Mouse (Mus musculus) right cerebral cortex, postnatal 14 days (tissue): ENCODE results near the gene Rps6kl1.

ENCODE experiments used
- DNase-seq: peaks from one replicate; pipeline ENCODE4 v3.0.0; 2022

Gene Rps6kl1

GRCm38 (mm10) chr12:85151002-85151774, at the start of gene Rps6kl1:
Gene Rps6kl1 (minus strand): TSS chr12:85151264.
- peak; percentile 73 for DNase-seq

GRCm38 (mm10) chr12:85199954-85200353, 48.9 kb upstream of the Rps6kl1 start:
- DNase-seq = no peak

GRCm38 (mm10) chr12:85197936-85198335, 46.9 kb upstream of the Rps6kl1 start:
- no peak for DNase-seq

- DNase-seq = no peak
Measured at GRCm38 (mm10) chr12:85197371-85197770, 46.3 kb upstream of the Rps6kl1 start.

DNA sequence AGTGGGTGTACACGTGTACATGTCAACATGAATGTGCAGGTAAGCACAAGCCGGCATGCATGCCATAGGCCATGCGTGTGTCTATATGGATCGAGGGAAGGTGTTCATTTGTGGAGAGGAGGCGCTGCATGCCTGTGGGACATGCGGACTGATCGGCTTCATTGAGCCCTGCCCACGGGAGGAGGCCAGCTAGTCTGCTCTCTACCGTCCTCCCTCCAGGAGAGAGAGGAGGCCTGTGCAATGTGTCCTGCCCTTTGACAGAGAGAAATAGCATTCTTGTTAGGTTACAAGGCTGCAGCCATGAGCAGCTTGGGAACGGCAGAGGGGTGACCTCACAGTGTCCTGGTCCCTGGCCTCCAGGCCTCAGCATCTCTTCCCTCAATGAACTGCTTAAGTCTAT, 45.1 kb upstream of the Rps6kl1 start:
- no peak for DNase-seq

DNA sequence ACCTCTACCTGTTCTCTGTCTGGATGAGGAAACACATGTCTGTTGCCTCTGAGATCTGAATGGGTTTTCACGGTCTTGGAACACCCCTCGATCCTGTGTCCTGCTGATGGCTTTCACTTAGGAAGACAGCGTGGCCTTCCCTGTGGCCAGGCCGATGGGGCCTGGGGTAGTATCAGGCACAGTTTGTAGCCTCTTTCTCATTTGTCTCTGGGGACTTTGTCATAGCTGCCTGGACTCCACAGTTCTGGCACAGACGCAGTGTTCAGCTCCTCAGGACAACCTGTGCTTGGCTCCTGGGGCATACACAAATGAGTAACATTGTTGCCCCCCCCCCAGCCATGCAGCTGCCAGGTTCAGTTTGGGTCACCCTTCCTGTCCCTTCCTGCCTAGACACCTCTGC, 44.0 kb upstream of the Rps6kl1 start:
- DNase-seq = no peak

GRCm38 (mm10) chr12:85194623-85195018, 43.6 kb upstream of the Rps6kl1 start:
- DNase-seq = peak; percentile 65

- no peak for DNase-seq
Measured at GRCm38 (mm10) chr12:85193923-85194622, 43.0 kb upstream of the Rps6kl1 start.

GRCm38 (mm10) chr12:85193146-85193545, 42.1 kb upstream of the Rps6kl1 start:
- no peak for DNase-seq

GRCm38 (mm10) chr12:85192461-85193108, 41.5 kb upstream of the Rps6kl1 start:
- no peak for DNase-seq

DNA sequence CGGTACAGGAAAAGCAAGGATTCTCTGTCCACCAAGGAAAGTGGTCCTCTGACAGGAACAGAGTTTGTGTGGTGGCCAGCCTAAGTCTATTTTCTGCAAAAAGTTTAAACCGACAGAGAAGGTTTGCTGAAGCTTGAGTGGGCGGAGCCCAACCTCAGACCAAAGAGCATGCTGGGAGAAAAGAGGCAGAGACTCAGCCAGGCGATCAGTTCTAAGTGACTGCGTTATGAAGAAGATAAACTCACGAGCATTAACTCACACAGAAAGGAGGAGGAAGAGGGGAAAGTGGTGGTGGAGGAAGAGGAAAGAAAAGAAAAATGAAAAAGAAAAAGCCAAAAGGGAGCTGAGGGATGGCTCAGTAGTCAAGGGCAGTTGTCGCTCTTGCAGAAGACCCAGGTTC, 39.2 kb upstream of the Rps6kl1 start:
- no peak for DNase-seq

- DNase-seq = no peak
Measured at GRCm38 (mm10) chr12:85186361-85186760, 35.3 kb upstream of the Rps6kl1 start.

DNA sequence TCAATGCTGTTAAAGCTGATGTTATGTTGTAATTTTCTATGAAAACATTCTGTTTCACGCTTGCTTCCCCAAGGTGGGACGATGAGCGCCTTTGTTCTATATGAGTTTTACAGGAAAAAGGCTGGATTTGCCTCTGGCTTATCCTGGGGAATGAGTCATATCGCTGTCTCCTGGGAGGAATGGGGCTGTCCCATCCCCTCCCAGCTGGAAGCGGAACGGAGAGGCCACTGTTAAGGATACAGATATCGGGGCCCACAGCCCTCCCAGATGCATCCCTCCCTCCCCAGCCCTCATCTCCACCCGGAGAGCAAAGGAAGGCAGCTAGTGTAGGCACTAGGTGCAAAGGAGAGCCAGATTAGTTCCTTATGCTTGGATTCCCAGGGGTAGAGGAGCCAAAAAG, 34.7 kb upstream of the Rps6kl1 start:
- no peak for DNase-seq

- no peak for DNase-seq
Measured at GRCm38 (mm10) chr12:85184118-85184517, 33.1 kb upstream of the Rps6kl1 start.

GRCm38 (mm10) chr12:85182898-85183297, 31.8 kb upstream of the Rps6kl1 start:
- DNase-seq = no peak

GRCm38 (mm10) chr12:85182345-85182643, 31.2 kb upstream of the Rps6kl1 start:
- DNase-seq = no peak

GRCm38 (mm10) chr12:85181475-85182344, 30.6 kb upstream of the Rps6kl1 start:
- no peak for DNase-seq

DNA sequence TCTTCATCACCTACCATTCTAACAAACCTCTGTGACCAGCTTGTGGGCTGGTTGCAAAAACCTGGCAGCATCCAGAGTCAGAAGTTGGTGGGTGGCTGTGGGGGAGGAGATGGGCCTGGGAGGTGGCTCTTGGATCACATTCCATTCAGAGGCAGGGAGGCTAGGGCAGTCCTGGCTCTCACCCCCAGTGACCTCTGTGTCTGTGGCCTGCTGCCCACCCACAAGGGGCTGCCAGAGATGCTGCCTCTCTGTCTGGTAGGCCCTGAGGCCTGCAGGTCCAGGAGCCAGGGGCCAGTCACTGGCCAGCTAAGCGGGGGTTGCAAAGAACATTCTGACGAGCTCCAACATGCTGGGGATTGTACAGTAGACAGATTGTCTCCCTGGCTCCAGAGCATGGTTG, 27.2 kb upstream of the Rps6kl1 start:
- DNase-seq = no peak

DNA sequence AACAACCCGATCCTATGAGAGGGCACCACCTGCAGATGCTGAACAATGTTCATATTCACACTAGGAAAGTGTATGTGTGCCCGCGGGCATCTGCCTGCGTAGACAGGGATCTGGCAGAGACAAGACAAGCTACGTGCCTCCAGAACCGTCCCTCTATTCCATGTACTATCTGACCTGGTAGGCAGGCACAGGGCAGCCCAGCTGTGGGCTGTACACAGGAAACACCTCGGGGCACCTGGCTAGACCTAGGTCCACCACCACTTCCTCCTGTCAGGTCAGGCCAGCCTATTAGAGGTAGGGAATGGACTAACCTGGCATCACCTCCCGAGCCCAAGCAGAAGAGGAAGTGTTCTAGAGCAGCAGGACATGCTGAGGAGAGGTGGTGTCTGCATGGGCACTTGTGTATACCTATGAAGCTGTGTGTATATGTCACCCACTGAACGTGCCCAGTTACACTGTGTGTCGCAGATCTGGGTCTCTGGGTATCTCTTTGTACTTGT, 26.7 kb upstream of the Rps6kl1 start, which contains the start of gene Pgf:
Gene Pgf, minus strand, starts transcription at position 51 of the 500 bp plus-strand sequence.
- no peak for DNase-seq

GRCm38 (mm10) chr12:85176846-85177523, 25.9 kb upstream of the Rps6kl1 start:
- DNase-seq = no peak

- peak; percentile 50 for DNase-seq
Measured at GRCm38 (mm10) chr12:85175926-85176845, 25.1 kb upstream of the Rps6kl1 start.
